Mouse (Mus musculus) adipocyte (in vitro differentiated cells): ENCODE measurements around the gene Gnmt.

Experiments
- DNase-seq: peaks from one replicate; pipeline ENCODE4 v3.0.0-alpha.2; 2016; ENCODE audit warnings: low spot score

The Gnmt gene

GRCm38 (mm10) chr17:46742986-46743385, 14.0 kb upstream of the Gnmt start:
- DNase-seq = peak; percentile 57

- no peak for DNase-seq
Observed at GRCm38 (mm10) chr17:46741305-46741704, 12.3 kb upstream of the Gnmt start.

GRCm38 (mm10) chr17:46736160-46736559, 7.2 kb upstream of the Gnmt start:
- DNase-seq = no peak

DNA sequence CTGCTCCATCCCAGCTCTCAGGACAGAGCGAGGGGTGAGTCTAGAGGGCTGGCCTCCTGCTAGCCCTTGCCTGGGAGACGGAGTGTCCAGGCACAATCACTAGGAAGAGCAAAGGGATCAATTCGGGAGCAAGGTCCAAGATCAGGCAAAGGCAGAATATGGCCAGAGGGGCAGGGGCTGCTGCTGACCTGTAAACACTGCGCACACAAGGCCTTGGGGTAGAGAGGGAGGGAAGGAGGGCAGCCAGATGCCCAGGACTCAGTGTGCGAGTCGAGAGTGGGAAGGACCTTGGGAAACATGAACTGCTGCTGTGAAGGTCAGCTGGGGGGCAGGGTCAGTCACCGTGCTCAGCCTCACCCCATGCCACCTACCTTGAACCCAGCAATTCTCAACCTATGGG, 6.3 kb upstream of the Gnmt start:
- no peak for DNase-seq

DNA sequence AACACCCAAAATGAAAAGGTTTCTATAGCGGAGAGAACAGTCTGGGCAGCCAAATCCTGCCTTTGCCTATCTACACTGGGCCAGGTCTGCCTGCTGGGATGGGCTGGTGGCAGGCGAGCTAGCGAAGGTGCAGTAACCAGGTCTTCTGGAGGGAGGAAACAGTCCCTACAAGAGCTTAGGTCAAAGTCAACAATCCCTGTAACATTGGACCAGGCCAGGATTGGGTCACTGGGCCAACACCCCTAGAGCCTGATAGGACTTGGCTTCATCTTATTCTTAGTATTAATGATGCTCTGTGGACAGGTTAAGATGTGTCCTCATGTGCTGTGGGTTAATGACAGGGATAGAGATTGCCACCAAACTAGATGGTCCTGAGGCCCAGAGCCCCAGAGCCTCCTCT, 5.1 kb upstream of the Gnmt start:
- DNase-seq = no peak

DNA sequence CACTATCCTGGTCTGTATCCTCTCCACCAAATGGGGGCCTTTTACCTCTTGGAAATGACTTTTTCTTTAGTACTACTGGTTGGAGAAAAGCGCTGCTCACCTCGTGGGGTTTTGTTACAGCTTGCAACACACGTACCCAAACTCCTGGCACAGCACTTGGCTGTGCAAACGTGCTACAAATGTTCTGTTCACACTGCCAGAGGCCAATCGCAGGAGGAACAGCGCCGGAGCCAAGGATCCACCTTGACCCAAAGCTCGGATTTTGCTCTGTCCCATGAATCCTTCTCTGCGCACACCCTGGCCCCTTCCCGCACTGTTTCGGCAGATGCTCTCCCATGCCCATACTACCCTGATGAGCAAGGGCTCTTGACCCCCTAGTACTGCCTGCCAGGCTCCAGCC, 472 bp downstream of the Gnmt start:
- no peak for DNase-seq

DNA sequence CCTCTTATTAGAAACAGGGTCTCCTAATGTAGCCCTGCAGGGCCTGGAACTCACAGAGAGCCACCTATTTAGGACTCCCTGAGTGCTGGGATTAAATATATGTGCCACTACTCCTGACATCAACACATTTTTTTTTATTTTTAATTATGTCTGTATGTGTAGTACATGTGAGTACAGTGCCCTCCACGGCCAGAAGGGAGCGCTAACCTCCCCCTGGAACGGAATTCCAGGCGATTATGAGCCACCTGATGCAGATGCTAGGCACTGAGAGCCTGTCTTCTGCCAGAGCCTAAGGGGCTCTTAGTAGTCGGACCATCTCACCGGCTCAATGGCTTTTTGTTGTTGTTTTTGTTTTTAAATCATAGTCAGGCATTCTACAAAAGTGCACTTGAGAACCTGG, 947 bp downstream of the Gnmt start:
- DNase-seq = no peak

DNA sequence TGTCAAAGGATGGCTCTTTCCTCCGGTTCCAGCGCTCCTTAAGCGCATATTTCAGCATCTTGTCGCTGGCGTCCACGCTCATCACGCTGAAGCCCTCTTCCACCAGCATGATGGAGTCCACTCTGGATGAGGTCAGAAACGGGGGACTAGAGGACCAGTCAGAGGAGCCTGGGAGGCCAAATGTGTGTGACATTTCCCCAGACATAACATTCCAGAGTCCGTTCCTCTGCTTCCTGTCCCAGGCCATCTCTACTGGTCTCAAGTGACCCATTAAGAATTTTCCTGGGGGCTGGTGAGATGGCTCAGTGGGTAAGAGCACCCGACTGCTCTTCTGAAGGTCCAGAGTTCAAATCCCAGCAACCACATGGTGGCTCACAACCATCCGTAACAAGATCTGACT, 1.7 kb downstream of the Gnmt start:
- no peak for DNase-seq

DNA sequence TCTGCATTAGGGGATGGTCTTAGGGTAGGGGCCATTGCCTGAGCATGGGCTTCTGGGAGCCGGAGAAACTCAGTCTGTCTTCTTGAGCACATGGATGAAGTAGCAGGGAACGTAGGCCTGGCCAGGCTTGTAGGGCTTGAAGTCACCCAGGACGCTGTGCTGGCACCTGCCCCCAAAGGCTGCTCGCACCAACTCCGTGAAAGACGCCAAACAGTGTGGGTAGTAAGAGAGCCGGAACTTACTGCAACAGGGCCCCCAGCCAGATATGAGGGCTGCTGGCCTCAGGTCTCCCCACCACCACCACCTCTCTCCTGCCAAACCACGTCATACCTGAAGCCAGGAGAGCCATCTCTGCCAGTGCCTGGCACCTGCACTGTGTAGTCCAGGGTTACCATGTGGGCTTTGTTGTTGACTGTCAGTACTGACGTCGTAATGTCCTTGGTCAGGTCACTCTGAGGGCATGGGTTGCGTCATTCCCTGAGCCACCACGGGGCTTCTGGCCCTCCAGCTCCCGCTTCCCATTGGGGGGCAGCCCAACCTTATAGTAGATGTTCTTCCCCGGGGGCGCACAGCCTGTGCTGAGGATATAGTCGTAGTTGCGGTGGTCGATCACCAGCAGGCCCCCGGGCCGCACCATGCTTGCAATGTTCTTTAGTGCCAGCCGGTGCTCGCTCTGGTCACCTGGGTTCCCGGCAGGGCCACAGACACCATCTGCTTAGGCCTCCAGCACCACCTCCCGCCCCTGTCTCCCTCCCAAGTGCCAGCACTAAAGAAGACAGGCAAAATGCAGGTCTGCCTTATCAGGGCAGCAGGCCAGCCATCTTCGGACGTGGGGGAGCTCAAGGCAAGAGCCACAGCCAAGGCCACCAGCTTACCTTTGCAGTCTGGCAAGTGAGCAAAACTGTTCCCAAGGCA, 3.0 kb downstream of the Gnmt start:
- DNase-seq = no peak

DNA sequence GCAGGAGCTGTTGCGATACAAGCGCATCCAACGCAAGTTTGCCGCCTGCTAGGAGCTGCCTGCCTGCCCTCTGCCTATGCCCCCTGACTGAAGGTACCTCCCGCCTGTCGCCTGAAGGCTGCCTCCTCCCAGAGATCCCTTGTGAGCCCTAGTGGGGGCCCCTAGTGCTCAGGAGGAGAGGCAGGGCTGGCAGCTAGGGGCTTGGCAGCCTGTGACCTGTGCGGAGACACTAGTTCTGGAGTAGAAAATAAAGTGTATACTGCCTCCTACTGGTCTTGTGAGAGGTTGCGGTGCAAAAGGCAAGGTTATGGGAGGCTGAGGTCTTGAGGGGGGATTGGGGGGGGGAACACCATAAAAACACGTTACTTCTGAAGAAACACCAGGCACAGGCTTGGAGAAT, 3.7 kb downstream of the Gnmt start:
- no peak for DNase-seq

DNA sequence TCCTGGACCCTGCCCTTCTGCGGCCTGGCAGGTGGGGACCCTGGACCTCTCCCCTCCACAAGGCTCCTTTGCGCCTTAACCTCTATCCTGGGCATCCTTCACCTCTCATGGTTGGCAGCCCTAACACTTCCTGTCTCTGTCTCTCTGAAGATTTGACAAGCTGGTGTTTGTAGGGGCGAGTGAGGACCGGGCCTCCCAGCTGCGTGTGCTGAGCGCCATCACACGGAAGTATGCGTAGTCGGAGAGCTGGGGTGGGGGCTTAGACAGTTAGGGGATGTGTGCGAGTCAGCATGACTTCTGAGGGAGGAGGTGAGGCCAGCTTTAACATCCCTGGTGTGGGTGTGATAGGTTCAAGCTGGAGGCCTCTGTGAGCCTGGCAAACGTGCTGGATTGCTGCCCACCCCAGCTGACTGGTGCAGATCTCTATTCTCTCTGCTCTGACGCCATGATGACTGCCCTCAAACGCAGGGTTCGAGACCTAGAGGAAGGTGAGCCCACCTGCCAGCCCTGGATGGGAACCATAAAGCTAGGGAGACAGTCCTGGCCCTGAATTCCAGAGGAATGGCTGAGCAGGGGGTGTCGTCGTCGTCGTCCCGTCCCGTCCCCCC, 4.4 kb downstream of the Gnmt start:
- no peak for DNase-seq

DNA sequence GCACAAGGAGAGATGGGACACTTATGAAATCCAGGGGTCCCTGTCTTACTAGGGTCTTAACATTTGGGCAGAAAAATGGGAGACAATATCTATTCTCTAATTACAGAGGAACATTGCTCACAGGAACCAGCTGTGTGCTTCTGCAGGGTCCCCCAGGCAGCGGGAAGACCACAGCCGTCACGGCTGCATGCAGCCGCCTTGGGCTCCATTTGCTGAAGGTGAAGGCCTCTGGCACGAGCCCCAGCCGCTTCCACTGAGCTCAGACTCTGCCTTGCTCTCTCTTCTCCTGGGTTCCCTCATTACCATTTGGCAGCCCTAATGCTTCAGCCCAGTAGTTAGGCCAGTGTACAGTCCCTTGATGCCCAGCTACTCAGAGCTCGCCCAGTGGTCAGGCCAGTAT, 7.9 kb downstream of the Gnmt start:
- no peak for DNase-seq

DNA sequence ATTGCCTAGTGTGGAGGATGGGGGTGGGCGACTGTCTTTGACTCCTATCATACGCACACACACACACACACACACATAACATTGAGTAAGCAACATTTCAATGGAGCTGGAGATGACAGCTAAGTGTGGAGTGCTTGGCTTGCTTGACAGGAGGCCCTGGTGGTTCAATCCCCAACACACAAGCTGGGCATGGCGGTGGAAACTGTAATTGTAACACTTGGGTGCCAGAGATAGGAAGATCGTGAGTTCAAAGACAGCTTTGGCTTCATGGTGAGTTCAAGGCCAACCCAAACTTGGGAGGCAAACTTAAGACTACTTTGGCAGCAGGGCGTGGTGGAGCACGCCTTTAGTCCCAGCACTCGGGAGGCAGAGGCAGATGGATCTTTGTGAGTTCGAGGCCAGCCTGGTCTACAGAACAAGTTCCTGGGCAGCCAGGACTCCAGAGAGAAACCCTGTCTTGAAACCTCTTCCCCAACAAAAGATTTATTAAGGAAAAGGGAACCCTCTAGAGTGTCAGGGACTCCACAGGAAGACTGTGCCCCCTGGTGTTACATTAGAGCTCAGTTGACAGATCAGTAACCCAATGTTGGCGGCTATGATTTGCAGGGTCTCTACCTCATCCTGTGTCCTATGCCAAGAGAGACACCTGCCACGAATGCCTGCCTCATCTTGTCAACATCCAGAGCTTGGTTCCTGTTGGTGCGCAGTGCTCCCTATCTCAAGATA, 14.0 kb downstream of the Gnmt start:
- DNase-seq = peak; percentile 83

GRCm38 (mm10) chr17:46713849-46714248, 15.1 kb downstream of the Gnmt start:
- no peak for DNase-seq

GRCm38 (mm10) chr17:46712442-46712841, 16.5 kb downstream of the Gnmt start:
- peak; percentile 26 for DNase-seq

GRCm38 (mm10) chr17:46711612-46712271, 17.2 kb downstream of the Gnmt start:
- peak; percentile 74 for DNase-seq

- peak; percentile 94 for DNase-seq
Observed at GRCm38 (mm10) chr17:46710959-46711597, 17.9 kb downstream of the Gnmt start, which contains the start of gene Pex6. Pex6 (plus strand) TSS chr17:46711463.

DNA sequence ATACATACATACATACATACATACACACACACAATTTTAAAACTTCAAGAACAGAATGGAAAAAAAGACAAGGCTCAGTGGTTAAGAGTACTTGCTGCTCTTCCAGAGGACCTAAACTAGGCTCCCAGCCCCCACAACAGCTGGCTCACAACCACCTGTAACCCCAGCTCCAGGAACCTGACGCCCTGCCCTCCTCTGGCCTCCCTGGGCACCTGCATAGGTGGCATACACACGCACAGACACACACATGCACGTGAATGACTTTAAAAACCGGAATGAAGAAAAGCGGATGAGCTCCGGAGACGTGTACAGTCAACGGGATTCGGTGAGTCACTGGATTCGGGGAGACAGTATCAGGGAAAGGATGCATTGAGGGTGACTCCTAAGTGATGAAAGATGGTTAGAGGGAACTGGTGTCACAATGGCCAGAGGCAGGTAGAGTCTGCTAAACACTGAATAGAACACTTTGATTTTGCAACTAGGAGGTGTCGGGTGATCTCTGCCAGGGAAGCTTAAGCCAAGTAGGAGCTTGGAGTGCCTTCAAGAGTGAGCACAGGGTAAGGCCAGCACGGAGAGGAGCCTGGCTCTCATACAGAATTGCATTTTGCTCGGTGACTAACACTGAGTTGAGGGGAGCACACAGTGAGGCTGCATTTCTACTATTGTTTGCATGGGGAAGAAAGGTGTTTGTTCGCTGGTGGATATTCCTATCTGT, 22.4 kb downstream of the Gnmt start:
- DNase-seq = peak; percentile 83

GRCm38 (mm10) chr17:46704887-46705835, 23.8 kb downstream of the Gnmt start, which contains the start of gene Ppp2r5d:
Ppp2r5d (minus strand) TSS chr17:46705111.
- peak; percentile 99 for DNase-seq
